Mouse (Mus musculus) Muller cell, postnatal 12 days (primary cell): ENCODE results near the gene Cntd1.
A peak's percentile ranks its signal among the peaks of the same experiment; 100 is the strongest.
"Not testable (repeated sequence)": the region's sequence is repeated elsewhere in the genome, so short reads cannot be mapped to it uniquely, and the experiment has no call there.

Experiments used
- DNase-seq: peaks from one replicate; pipeline ENCODE4 v3.0.0-alpha.2; 2015; ENCODE audit errors: inconsistent ontology term

Gene Cntd1

GRCm38 (mm10) chr11:101330371-101330924 is 51.6 kb downstream of the Cntd1 start, which contains the start of gene Aoc3:
Gene Aoc3, plus strand, starts transcription at chr11:101330605.
- no peak for DNase-seq

- not testable (repeated sequence) for DNase-seq
Observed at GRCm38 (mm10) chr11:101330961-101331360, 52.1 kb downstream of the Cntd1 start.

- no peak for DNase-seq
Observed at GRCm38 (mm10) chr11:101332537-101332936, 53.7 kb downstream of the Cntd1 start.

GRCm38 (mm10) chr11:101334023-101334422 is 55.2 kb downstream of the Cntd1 start:
- DNase-seq: no peak

- DNase-seq: no peak
Observed at GRCm38 (mm10) chr11:101334516-101334915, 55.7 kb downstream of the Cntd1 start.

- no peak for DNase-seq
Observed at GRCm38 (mm10) chr11:101335685-101336084, 56.9 kb downstream of the Cntd1 start.

- peak; percentile 50 for DNase-seq
Observed at GRCm38 (mm10) chr11:101338123-101338760, 59.4 kb downstream of the Cntd1 start.
